Mouse (Mus musculus) liver, adult 2 months (tissue): Measurements from ENCODE around the gene Cd82.

Experiments
- CTCF ChIP-seq: fragments of 200-500 bp; IDR thresholded peaks from 2 replicates; pipeline ENCODE4 v1.5.1; 2011; ENCODE audit warnings: low read depth, low read length, control low read depth
- POLR2A ChIP-seq: fragments of 200-500 bp; IDR thresholded peaks from 2 replicates; pipeline ENCODE4 v1.6.1; 2011; ENCODE audit warnings: low read length, control low read depth; ENCODE audit not compliant: insufficient read depth; ENCODE audit errors: extremely low read depth

DNA sequence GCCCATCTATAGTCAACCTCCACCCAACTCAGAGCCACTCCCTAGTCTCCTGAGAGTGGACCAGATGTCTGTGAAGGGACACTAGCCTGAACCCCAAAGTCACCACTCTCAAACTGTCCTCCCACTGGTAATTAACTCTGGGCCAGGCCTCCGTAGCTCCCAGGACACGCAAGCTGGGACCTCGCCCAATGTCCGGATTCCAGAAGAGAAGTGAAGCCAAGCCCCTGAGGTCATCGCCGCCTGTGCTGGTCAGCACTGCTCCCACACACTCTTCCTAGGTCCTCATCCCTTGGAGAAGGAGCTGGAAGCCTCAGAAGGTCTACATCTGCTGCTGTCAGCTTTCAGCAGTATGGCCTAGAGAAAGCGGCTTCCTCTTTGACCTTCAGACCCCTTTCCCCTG, 13.5 kb upstream of the Cd82 start:
- TF ChIP-seq POLR2A (no peak), CTCF (no peak)
